8 mouse cellular contexts compared by ENCODE assay signal in genomic region chr7:27860396-27861235, GRCm38 (mm10). TPM values are rescaled to one million over a fixed set of nuclear protein-coding genes. Genes with fewer than 3 reads are reported as not detected.
DNase-seq lines count a peak whose midpoint lies in the region; ATAC-seq lines count a peak whose summit lies in the region.

No protein-coding gene starts in this region.

- peak overlapping the region; percentile 75 for H3K4me2 ChIP-seq in heart, embryonic 14.5 days (ENCODE audit: low read length)
- peak overlapping the region; percentile 80 for H3K4me2 ChIP-seq in liver, embryonic 12.5 days

- H3K9me3 ChIP-seq in forebrain, embryonic 10.5 days, result 0 out of 2 replicates have a peak, but pooled peaks cover 8% of the 10 kb centered on the region
- H3K9me3 ChIP-seq in heart, embryonic 14.5 days (ENCODE audit: control insufficient read depth, low read length), result no peaks in the 10 kb centered on the region
- no peaks in the 10 kb centered on the region for H3K9me3 ChIP-seq in liver, embryonic 12.5 days (replicated peaks)

- peaks cover 39% of the 10 kb centered on the region for H3K36me3 ChIP-seq in forebrain, embryonic 10.5 days (replicated peaks)
- peaks cover 22% of the 10 kb centered on the region for H3K36me3 ChIP-seq in heart, embryonic 14.5 days (ENCODE audit: control insufficient read depth, insufficient read depth, low read length)
- peaks cover 19% of the 10 kb centered on the region for H3K36me3 ChIP-seq in liver, embryonic 12.5 days
- H3K36me3 ChIP-seq in splenic B cell, adult 2 months (ENCODE audit: control insufficient read depth, insufficient read depth, low read length, poor library complexity, severe bottlenecking), result peaks cover 6% of the 10 kb centered on the region; the same call in 1 of the 2 replicates

- H3K4me1 ChIP-seq in forebrain, embryonic 10.5 days, result peaks cover 20% of the 10 kb centered on the region
- peaks cover 3 to 12% of the 10 kb centered on the region in 2 experiments for H3K4me1 ChIP-seq in heart, embryonic 14.5 days (ENCODE audit: control insufficient read depth in 2 of 2, insufficient read depth in 2 of 2, low read length in 2 of 2)
- H3K4me1 ChIP-seq in liver, embryonic 12.5 days, result peaks cover 29% of the 10 kb centered on the region

- H3K9ac ChIP-seq in heart, embryonic 14.5 days (ENCODE audit: low read length), result peak overlapping the region; percentile 76
- H3K9ac ChIP-seq in liver, embryonic 12.5 days, result peak overlapping the region; percentile 72

- peak overlapping the region; percentile 89 for H3K27ac ChIP-seq in forebrain, embryonic 10.5 days
- peak overlapping the region; percentile 88 to 94 for H3K27ac ChIP-seq in heart, embryonic 14.5 days (replicated peaks in 1 of 2; ENCODE audit: control insufficient read depth in 1 of 2, insufficient read depth in 1 of 2, low read depth in 2 of 2, low read length in 2 of 2)
- peak overlapping the region; percentile 71 for H3K27ac ChIP-seq in liver, embryonic 12.5 days

- H3K4me3 ChIP-seq in forebrain, embryonic 10.5 days, result peak overlapping the region; percentile 76
- peak overlapping the region; percentile 53 to 80 for H3K4me3 ChIP-seq in heart, embryonic 14.5 days (ENCODE audit: control insufficient read depth in 1 of 2, insufficient read depth in 1 of 2, low read depth in 1 of 2, low read length in 2 of 2)
- peak overlapping the region; percentile 65 for H3K4me3 ChIP-seq in liver, embryonic 12.5 days

- peak; percentile 82 for ATAC-seq in heart, embryonic 14.5 days (ENCODE audit: insufficient number of reproducible peaks, insufficient read depth, low FRiP score, low read depth)
- ATAC-seq in liver, embryonic 12.5 days, result peak; percentile 85

- WGBS in forebrain, embryonic 10.5 days, result 1% methylated on average over 22 of the region's 22 CpGs
- under 1% methylated on average over 22 of the region's 22 CpGs for WGBS in heart, embryonic 14.5 days
- under 1% methylated on average over 22 of the region's 22 CpGs for WGBS in liver, embryonic 12.5 days (ENCODE audit: insufficient replicate concordance)

- no peaks in the 10 kb centered on the region for H3K27me3 ChIP-seq in forebrain, embryonic 10.5 days (ENCODE audit: poor library complexity, severe bottlenecking)
- no peaks in the 10 kb centered on the region for H3K27me3 ChIP-seq in heart, embryonic 14.5 days (ENCODE audit: control insufficient read depth, insufficient read depth, low read length)
- H3K27me3 ChIP-seq in liver, embryonic 12.5 days (replicated peaks), result no peaks in the 10 kb centered on the region
- no peaks in the 10 kb centered on the region for H3K27me3 ChIP-seq in splenic B cell, adult 2 months (ENCODE audit: control insufficient read depth, insufficient read depth, low read length, poor library complexity, severe bottlenecking)

- DNase-seq in B cell, adult 2 months, result peak; percentile 77 to 81
- DNase-seq in adrenal gland, postnatal 14 days, result peak; percentile 91
- peak; percentile 70 for DNase-seq in forebrain, embryonic 10.5 days (ENCODE audit: extremely low spot score, low spot score)
- peak; percentile 87 for DNase-seq in kidney, postnatal 14 days
- DNase-seq in naive thymus-derived CD4-positive, alpha-beta T cell, adult 2 months (ENCODE audit: low read depth), result peak; percentile 85
- peak; percentile 80 for DNase-seq in splenic B cell, adult 2 months (ENCODE audit: low read depth, low spot score)

RNA-seq across cellular contexts. Expression of gene Zfp607a, which starts 3.3 kb away (rescaled TPM):
- 4.3 and 6.0 TPM in 2 replicates for total RNA-seq in adrenal gland, postnatal 14 days (2021)
- 4.7 and 5.0 TPM in 2 replicates for polyA plus RNA-seq in forebrain, embryonic 10.5 days (2016; fragmentation: Nextera tagmentation; extraction: Ambion mirVana)
- 3.5 and 3.8 TPM in 2 replicates for polyA plus RNA-seq in heart, embryonic 14.5 days (2014; fragmentation: Nextera tagmentation; extraction: Ambion mirVana)
- polyA plus RNA-seq in liver, embryonic 12.5 days (2016; fragmentation: Nextera tagmentation; extraction: Ambion mirVana), result 2.1 and 2.2 TPM in 2 replicates

RNA-seq across cellular contexts. Expression of gene Zfp59, which starts 22.2 kb away (rescaled TPM):
- total RNA-seq in adrenal gland, postnatal 14 days (2021), result 3.0 and 3.5 TPM in 2 replicates
- 9.7 and 11.6 TPM in 2 replicates for polyA plus RNA-seq in forebrain, embryonic 10.5 days (2016; fragmentation: Nextera tagmentation; extraction: Ambion mirVana)
- 5.2 and 6.7 TPM in 2 replicates for polyA plus RNA-seq in heart, embryonic 14.5 days (2014; fragmentation: Nextera tagmentation; extraction: Ambion mirVana)
- 2.6 and 3.1 TPM in 2 replicates for polyA plus RNA-seq in liver, embryonic 12.5 days (2016; fragmentation: Nextera tagmentation; extraction: Ambion mirVana)

RNA-seq across cellular contexts. Expression of gene Zfp626, which starts 53.6 kb away (rescaled TPM):
- 7.0 and 7.7 TPM in 2 replicates for total RNA-seq in adrenal gland, postnatal 14 days (2021)
- polyA plus RNA-seq in forebrain, embryonic 10.5 days (2016; fragmentation: Nextera tagmentation; extraction: Ambion mirVana), result 1.9 and 2.2 TPM in 2 replicates
- polyA plus RNA-seq in heart, embryonic 14.5 days (2014; fragmentation: Nextera tagmentation; extraction: Ambion mirVana), result 1.2 TPM in 2 replicates
- polyA plus RNA-seq in liver, embryonic 12.5 days (2016; fragmentation: Nextera tagmentation; extraction: Ambion mirVana), result 0.89 and 1.0 TPM in 2 replicates

Comparison
In these comparisons a context has a peak if more than half of its experiments do, and no peak if none do; other contexts are left out.
1. Peak in every context shown above with its lines: DNase-seq, ATAC-seq, H3K4me3 ChIP-seq and H3K27ac ChIP-seq.